Mouse (Mus musculus) cerebellum, postnatal 25 days (tissue): ENCODE measurements at regions not wholly inside any gene's neighbourhood (a gene's known extent, or its start where the extent isn't known, plus 50 kb on each side); places are given as distances from the start of the nearest gene placed in this dataset.

Source experiments
- DNase-seq, 2 experiments: peaks; one replicate each; pipeline ENCODE4 v3.0.0; 2021; ENCODE audit warnings: mixed read lengths in 2 of 2

DNA sequence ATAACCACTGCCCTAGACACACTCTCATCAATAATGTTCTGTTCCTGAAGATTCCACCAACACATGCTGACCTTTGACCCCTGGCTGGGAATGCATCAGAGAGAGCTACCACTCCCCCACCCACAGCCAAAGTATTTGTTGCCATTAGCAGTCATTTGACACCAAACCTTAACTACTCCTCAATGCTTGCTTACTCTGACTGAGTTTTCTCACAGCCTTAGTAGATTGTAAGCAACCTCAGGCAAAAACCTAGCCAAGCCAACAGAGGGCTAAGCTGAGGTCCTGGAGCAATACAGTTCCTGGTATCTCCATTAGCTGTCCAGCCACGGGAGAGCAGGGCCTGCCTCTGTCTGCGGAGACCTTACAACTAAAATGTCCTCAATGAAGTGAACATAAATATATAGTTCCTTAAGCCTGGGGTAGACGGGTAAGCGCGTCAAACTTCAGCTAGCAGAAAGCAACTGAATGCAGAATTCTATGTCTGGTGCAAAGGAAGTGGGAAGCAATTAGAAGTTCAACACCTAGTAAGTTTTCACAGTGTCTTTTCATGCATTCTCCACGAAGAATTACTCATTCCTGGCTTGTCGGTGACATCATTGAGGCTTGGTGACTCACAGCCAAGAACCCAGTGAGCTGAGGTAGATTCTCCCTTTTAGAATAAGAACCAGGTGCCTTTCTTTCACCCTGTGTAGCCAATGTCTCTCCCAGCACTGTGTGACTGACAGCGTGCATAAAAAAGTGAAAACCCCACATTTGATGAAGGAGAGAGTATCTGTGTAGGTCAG is 113.6 kb upstream of the Nebl start:
- no peak for DNase-seq

GRCm38 (mm10) chr2:17841963-17842362 is 110.7 kb upstream of the Nebl start:
- DNase-seq = peak; percentile 26 to 61

GRCm38 (mm10) chr2:17841546-17841945 is 110.3 kb upstream of the Nebl start:
- DNase-seq = no peak

DNA sequence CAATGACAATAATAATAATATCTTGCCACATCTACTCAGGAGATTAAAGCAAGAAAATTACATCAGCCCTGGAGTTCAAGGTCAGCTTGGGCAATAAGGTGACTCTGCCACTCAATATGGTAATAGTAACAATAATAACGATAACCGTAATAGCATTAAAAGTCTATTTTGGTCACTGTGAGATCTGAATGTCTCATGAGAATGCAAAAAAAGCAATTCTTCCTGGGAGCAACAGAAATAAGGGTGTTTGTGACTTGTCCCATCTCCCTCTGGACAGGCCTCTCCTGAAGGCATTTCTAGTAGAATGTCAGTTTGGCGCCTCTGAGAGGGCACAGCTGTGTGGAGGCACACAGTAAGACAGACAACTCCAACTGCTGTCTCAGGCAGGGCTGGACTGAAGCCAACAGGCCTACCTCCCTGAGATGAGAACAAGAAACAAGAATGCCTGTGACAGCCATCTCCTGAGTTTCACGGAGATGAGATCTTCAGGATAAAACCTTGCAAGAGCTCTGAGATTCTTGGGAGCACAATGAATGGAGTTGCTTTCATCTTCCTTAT is 109.8 kb upstream of the Nebl start:
- DNase-seq = peak in 1 of 2 experiments; percentile 18

- no peak for DNase-seq
Observed at GRCm38 (mm10) chr2:17839649-17840048, 108.4 kb upstream of the Nebl start.

- DNase-seq = no peak
Observed at GRCm38 (mm10) chr2:17838859-17839581, 107.8 kb upstream of the Nebl start.

DNA sequence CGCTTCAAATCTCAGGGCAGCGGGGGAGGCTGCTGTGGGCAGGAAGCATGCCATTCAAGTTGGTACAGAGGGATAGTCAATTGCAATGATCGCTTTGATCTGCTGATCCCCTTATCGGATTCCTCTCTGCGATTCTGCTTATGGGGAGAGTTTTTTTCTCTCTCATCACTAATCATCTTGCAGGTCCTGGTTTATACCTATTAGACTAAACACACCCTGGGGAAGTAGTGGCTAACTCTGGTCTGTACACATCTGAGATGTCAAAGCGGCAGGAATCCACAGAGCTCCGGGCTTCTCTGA is 107.1 kb upstream of the Nebl start:
- no peak for DNase-seq

DNA sequence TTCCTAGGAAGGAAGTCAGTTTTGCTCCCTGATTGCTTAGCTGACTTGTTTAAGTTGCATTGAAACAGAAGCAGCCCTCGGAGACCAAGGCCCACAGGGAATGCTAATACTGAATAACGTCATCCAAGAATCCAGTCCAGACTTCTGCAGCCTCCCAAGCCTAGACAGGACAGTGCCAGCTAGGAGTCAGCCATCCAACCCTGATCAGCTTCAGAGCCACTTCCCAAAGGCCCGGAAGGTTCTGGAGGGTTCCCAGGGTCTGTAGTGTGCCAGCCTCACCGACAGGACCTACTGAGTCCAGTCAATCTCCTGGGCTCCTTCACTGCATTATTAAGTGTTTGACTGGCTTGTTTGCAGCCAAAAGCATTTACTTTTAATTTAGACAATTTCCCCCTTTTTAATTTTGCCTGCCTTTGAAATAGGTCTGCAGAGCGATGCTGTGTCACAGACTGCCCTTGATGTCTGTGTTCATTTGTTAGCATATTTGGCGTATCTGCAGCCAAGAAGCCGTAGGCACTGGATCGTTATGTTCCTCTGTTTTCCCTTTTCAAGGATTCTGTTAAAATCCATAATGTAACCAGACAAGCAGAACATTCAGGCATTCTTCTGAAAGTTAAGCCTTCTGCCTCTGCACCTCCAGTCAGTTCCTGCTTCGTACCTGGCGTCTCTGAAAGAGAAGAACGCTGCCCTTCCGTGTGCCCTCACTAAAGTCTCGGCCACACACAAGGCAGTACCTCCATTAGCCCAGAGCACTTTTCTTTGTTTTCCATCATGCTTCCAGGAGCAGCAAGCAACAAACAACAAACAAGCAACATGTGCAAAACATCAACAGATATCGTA is 106.5 kb upstream of the Nebl start:
- DNase-seq = no peak

DNA sequence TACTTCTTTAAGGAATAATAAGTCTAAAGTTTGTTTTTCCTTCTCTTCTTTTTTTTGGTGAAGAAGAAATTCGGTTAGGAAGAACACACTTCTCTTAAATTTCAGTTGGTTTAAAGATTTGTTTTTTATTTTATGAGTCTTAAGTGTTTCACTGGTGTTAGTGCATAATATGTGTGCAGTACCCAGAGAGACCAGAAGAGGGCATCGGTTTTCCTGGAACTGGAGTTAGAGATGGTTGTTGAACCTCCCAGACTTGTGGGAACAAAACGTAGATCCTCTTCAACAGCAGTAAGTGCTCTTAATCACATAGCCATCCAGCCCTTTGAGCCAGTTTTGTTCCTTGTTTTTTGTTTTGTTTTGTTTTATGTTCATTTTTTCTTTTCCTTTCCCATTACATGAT is 101.5 kb upstream of the Nebl start:
- no peak for DNase-seq

GRCm38 (mm10) chr2:17830216-17830615 is 99.0 kb upstream of the Nebl start:
- DNase-seq = no peak

DNA sequence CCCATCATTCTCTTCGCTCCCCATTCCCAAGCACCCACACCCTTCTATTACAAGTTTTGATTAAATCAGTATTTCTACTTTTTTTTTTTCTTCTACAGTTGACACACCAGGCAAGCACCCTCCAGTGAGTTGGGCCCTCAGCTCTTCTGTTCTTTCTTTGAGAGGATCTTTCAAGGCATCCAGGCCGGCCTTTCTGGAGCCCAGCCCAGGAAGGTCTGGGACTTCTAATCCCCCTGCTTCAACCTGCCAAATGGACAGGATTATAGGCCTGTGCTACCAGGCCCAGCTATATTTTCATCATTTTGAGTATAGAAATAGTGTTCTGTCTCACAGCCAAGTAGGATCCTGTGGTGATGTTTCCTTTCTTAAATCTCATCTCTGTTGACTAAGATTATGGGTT is 94.0 kb upstream of the Nebl start:
- no peak for DNase-seq

- no peak for DNase-seq
Observed at GRCm38 (mm10) chr2:17824176-17824575, 92.9 kb upstream of the Nebl start.

DNA sequence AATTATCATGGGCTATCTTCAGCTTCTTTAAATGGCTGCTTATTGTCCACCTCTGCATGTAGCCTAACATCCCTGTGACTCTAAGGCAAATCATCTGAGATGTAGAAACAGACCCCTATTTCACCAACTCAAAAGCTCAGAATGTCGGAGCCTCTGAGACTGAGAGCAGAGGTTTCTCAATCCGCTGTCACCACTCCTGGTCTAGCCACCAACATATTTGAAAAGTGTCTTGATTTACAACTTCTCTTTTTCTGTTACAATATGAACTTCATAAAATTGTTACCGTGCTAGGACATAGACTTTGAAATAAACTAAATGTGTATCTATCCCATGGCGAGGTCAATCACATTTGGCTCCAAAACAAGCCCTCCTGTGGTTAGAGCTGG is 91.3 kb upstream of the Nebl start:
- no peak for DNase-seq

DNA sequence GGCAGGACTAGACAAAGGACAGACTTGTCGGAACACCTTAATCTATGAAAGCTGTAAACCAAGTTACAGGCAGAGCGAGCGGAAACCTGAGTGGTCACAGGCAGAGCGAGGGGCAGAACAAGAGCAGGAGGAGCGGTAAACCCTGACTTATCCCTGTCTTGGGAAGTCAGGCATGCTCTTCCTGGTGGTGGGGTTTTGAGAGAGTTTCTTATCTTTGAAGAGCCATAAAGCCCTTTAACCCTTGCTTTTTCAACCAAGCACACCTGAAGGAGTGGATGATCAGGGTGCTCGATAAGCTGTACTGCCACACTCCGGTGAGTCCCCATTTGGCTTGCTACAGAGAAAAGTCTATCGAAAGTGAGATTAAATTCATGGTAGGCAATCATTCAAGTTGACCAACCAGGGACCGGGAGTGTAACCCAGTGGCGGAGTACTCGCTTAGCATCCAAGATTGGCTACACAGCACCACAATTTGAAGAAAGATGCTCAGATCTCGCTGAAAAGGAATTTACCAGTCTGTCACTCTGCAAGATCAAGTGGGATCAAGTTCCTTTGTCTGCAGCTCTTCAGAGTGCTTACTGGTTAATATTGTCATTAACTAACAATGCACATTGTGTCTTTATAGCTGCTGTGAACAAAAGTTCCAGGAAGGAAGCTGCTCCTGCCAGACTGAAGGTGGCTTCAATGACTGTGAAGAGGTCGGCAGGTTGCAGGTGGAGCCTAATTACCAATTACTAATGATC is 90.8 kb upstream of the Nebl start:
- DNase-seq = no peak

DNA sequence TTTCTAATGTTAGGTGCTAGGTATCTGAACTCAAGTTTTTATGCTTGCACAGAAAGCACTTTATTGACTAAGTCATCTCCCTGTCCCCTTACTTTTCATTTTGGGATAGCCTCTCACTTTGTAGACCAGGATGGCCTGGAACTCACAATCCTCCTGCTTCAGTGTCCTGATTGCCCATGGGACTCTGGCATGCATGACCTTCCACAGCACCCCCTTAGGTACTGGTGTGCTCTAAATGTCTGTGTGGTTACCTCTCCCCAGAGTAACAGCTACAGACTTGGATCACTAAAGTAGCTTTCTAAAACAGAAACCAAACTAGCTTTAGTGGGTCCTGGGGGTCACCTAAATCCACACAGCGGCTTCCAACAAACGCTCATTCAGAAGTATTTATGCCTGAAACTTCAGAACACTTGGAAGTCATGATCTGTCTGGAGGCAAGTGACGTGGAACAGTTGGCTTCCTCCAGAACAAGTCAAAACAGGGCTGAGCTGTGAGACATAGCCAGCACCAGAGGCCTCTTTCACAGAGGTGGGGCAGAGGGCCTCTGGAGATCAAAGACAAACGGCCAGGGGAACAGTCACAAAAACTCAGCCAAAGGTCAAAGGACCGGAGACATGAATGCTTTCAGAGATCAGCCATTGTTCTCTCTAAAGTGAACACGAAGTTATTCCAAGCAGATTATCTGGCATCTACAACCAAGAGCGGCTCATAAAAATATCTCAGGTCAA is 80.8 kb upstream of the Nebl start:
- no peak for DNase-seq
